Mouse (Mus musculus): ENCODE measurements around the gene Metap1. TPM values are rescaled to one million over a fixed set of nuclear protein-coding genes. Genes with fewer than 3 reads are reported as not detected.

Metap1 gene
- total RNA-seq, 2 experiments from 2014 or later, result 65.1 to 80.2 TPM

Other genes starting within 250 kb of the Metap1 start
- gene Adh1, start 228.5 kb downstream of the Metap1 start, total RNA-seq (2014; fragmentation: Nextera tagmentation), result not detected in 2 replicates
- not detected in 2 replicates for gene Adh1, start 228.5 kb downstream of the Metap1 start, total RNA-seq (2017)
- not detected in 2 replicates for gene Adh6a, start 176.2 kb downstream of the Metap1 start, total RNA-seq (2014; fragmentation: Nextera tagmentation)
- not detected in 2 replicates for gene Adh6a, start 176.2 kb downstream of the Metap1 start, total RNA-seq (2017)
- gene Adh6b, start 147.7 kb downstream of the Metap1 start, total RNA-seq (2014; fragmentation: Nextera tagmentation), result not detected in 2 replicates
- gene Adh6b, start 147.7 kb downstream of the Metap1 start, total RNA-seq (2017), result not detected in 2 replicates
- not detected in 2 replicates for gene Adh4, start 74.0 kb downstream of the Metap1 start, total RNA-seq (2014; fragmentation: Nextera tagmentation)
- not detected in 2 replicates for gene Adh4, start 74.0 kb downstream of the Metap1 start, total RNA-seq (2017)
- 89.7 and 104 TPM in 2 replicates for gene Adh5, start 46.4 kb downstream of the Metap1 start, total RNA-seq (2014; fragmentation: Nextera tagmentation)
- 129 and 147 TPM in 2 replicates for gene Adh5, start 46.4 kb downstream of the Metap1 start, total RNA-seq (2017)
- gene Eif4e, start 36.7 kb upstream of the Metap1 start, total RNA-seq (2014; fragmentation: Nextera tagmentation), result 208 and 348 TPM in 2 replicates
- gene Eif4e, start 36.7 kb upstream of the Metap1 start, total RNA-seq (2017), result 215 and 277 TPM in 2 replicates